Mouse (Mus musculus) forebrain, embryonic 13.5 days (tissue): ENCODE results near the gene Akap8l. TPM values are rescaled to one million over a fixed set of nuclear protein-coding genes. Genes with fewer than 3 reads are reported as not detected.

ENCODE experiments used
- ATAC-seq: fragments of 200-750 bp; cut with Nextera tagmentation; 2 replicates; pipeline ENCODE4 v1.8.0; 2017
- H3K27ac ChIP-seq: fragments of 300-500 bp; sonication (generic); 2 replicates; pipeline ENCODE4 v1.5.1; 2015; ENCODE audit warnings: inconsistent platforms, mild to moderate bottlenecking, moderate library complexity
- H3K27me3 ChIP-seq: fragments of 300-500 bp; sonication (generic); 2 replicates; pipeline ENCODE4 v1.6.1; 2015; ENCODE audit warnings: mild to moderate bottlenecking, inconsistent platforms
- H3K36me3 ChIP-seq: fragments of 300-500 bp; sonication (generic); 2 replicates; pipeline ENCODE4 v1.6.1; 2015; ENCODE audit warnings: mild to moderate bottlenecking, inconsistent platforms; ENCODE audit not compliant: poor library complexity, severe bottlenecking
- H3K4me1 ChIP-seq: fragments of 300-500 bp; sonication (generic); 2 replicates; pipeline ENCODE4 v1.6.1; 2015; ENCODE audit warnings: inconsistent platforms
- H3K4me2 ChIP-seq: fragments of 300-500 bp; sonication (generic); 2 replicates; pipeline ENCODE4 v1.6.1; 2015; ENCODE audit warnings: inconsistent platforms, mild to moderate bottlenecking, moderate library complexity
- H3K4me3 ChIP-seq: fragments of 300-500 bp; sonication (generic); 2 replicates; pipeline ENCODE4 v1.5.1; 2015; ENCODE audit warnings: mild to moderate bottlenecking, inconsistent platforms
- H3K9ac ChIP-seq: fragments of 300-500 bp; sonication (generic); 2 replicates; pipeline ENCODE4 v1.6.1; 2015; ENCODE audit warnings: mild to moderate bottlenecking, inconsistent platforms
- H3K9me3 ChIP-seq: fragments of 300-500 bp; sonication (generic); replicated peaks from 2 replicates; pipeline ENCODE4 v1.6.1; 2016; ENCODE audit warnings: inconsistent platforms
- WGBS: fragments of 180-500 bp; shearing (Covaris S2); methylation state at CpG from one replicate; pipeline ENCODE4 v1.1.7; 2015; 5-methylcytosine and 5-hydroxymethylcytosine counted together
- polyA plus RNA-seq: library from polyadenylated mRNA; unstranded; fragments of >200 nt; fragmentation: Nextera tagmentation; extraction: Ambion mirVana; gene quantifications from 2 replicates; pipeline ENCODE4 v1.2.1, GENCODE M21; 2015

Akap8l gene
- polyA plus RNA-seq, 1 experiment from 2014 or later, result 119 TPM

DNA sequence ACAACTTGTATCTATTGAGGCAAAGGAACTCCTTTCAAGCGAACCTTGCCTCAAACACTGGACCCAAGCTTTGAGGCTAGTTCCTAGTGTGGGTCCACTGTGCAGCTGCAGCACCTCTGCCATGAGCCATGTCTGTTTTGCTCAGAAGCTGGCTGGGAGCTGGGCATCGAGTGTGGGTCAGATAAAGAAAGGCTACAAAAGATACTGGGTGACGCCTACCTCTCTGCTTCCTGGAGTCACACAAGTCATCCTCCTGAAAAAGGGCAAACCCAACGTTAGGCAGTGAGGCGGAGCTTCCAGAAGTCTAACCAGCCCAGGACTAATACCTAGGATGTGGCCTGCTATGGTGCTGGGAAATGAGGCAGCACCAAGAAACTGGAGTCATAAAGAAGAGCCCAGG is 36.5 kb downstream of the Akap8l start:
- Histone ChIP-seq H3K36me3 (peaks cover 98% of the 10 kb centered on the region), H3K9me3 (no peaks in the 10 kb centered on the region), H3K9ac (no peak overlapping the region), H3K4me3 (no peak overlapping the region), H3K27ac (no peak overlapping the region), H3K4me1 (peaks cover 6% of the 10 kb centered on the region), H3K4me2 (no peak overlapping the region), H3K27me3 (no peaks in the 10 kb centered on the region)
- no peak for ATAC-seq
- 83% methylated on average over 5 of the region's 5 CpGs for WGBS

DNA sequence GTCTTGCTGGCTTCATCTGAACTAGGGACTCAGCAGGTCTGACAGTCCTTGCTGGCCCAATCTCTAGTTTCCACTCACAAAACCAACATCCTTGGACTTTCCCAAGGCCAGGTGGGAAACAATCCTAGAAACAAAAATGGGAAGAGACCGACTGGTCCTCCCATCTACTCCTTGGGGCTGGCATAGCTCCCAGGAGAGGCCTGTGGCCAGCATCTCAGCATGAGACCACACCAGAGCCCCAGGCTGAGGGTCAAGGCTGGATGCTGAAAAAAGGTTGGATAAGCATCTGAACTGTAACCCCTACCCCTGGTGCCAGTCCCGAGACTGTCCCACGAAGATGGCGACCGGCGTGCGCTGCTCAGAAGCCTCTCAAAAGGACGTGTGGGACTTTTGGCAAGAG is 37.6 kb downstream of the Akap8l start:
- H3K4me1 ChIP-seq, result no peaks in the 10 kb centered on the region
- ATAC-seq, result no peak
- no peak overlapping the region for H3K4me2 ChIP-seq
- H3K36me3 ChIP-seq, result peaks cover 100% of the 10 kb centered on the region
- H3K27ac ChIP-seq, result no peak overlapping the region
- 96% methylated on average over 8 of the region's 8 CpGs for WGBS
- H3K27me3 ChIP-seq, result no peaks in the 10 kb centered on the region
- H3K9me3 ChIP-seq, result no peaks in the 10 kb centered on the region
- no peak overlapping the region for H3K4me3 ChIP-seq
- no peak overlapping the region for H3K9ac ChIP-seq

- peaks cover 100% of the 10 kb centered on the region for H3K36me3 ChIP-seq
- H3K4me3 ChIP-seq, result no peak overlapping the region
- no peak for ATAC-seq
- H3K4me2 ChIP-seq, result no peak overlapping the region
- H3K9me3 ChIP-seq, result no peaks in the 10 kb centered on the region
- no peaks in the 10 kb centered on the region for H3K4me1 ChIP-seq
- WGBS, result 92% methylated on average over 4 of the region's 4 CpGs
- no peaks in the 10 kb centered on the region for H3K27me3 ChIP-seq
- no peak overlapping the region for H3K27ac ChIP-seq
- no peak overlapping the region for H3K9ac ChIP-seq
These were observed 42.4 kb downstream of the Akap8l start for GRCm38 (mm10) chr17:32307963-32308362.

GRCm38 (mm10) chr17:32298125-32298524 is 52.3 kb downstream of the Akap8l start:
- H3K9ac ChIP-seq, result no peak overlapping the region
- H3K27me3 ChIP-seq, result no peaks in the 10 kb centered on the region
- H3K36me3 ChIP-seq, result peaks cover 11% of the 10 kb centered on the region
- no peaks in the 10 kb centered on the region for H3K9me3 ChIP-seq
- H3K4me2 ChIP-seq, result no peak overlapping the region
- no peak overlapping the region for H3K27ac ChIP-seq
- H3K4me1 ChIP-seq, result no peaks in the 10 kb centered on the region
- no peak overlapping the region for H3K4me3 ChIP-seq
- 96% methylated on average over 1 of the region's 1 CpGs for WGBS
- no peak for ATAC-seq

DNA sequence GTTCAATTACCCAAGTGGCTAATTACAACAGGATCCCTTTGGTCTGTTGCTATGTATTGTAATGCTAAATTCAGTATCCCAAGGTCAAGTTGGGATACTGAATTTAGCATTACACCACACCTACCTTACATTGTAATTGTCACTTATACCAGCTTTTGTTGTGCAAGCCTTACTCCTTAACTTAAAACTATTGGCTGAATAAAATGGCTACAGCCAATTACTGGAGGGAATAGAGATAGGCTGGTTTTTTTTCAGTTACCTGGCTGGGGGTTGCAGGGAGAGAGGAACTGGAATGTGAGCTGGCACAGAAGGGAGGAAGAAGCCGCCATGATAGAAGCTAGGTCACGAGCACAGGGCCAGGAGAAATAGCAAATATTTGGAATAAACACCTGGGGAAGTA is 54.5 kb downstream of the Akap8l start:
- H3K27me3 ChIP-seq, result no peaks in the 10 kb centered on the region
- 89% methylated on average over 2 of the region's 2 CpGs for WGBS
- no peak overlapping the region for H3K4me2 ChIP-seq
- H3K36me3 ChIP-seq, result 0 out of 2 replicates have a peak, but pooled peaks cover under 1% of the 10 kb centered on the region
- H3K9me3 ChIP-seq, result no peaks in the 10 kb centered on the region
- no peak overlapping the region for H3K27ac ChIP-seq
- H3K9ac ChIP-seq, result no peak overlapping the region
- H3K4me3 ChIP-seq, result no peak overlapping the region
- H3K4me1 ChIP-seq, result no peaks in the 10 kb centered on the region
- ATAC-seq, result no peak

DNA sequence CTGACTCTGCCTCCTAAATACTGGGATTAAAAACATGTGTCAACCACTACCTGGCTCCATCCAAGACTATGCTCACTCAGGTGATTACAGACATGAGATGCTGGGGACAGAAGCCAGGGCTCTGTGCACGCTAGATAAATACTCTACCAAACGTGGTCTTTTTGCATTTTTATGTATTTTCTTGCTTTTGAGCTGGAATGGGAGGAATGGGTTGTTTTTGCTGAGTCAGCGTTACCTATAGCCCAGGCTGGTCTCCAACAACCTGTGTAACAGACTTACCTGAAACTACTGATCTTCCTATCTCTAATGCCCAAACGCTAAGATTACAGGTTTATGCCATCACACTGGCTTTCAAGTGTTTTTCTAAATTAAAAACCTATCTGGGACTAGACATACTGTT is 55.2 kb downstream of the Akap8l start:
- Histone ChIP-seq H3K27me3 (no peaks in the 10 kb centered on the region), H3K27ac (no peak overlapping the region), H3K4me2 (no peak overlapping the region), H3K4me1 (no peaks in the 10 kb centered on the region), H3K36me3 (no peaks in the 10 kb centered on the region), H3K4me3 (no peak overlapping the region), H3K9me3 (no peaks in the 10 kb centered on the region), H3K9ac (no peak overlapping the region)
- ATAC-seq, result no peak
- WGBS, result 85% methylated on average over 4 of the region's 4 CpGs

GRCm38 (mm10) chr17:32285138-32285670 is 65.2 kb downstream of the Akap8l start:
- peak overlapping the region; percentile 100 for H3K27ac ChIP-seq
- no peaks in the 10 kb centered on the region for H3K27me3 ChIP-seq
- H3K36me3 ChIP-seq, result no peaks in the 10 kb centered on the region
- peak overlapping the region; percentile 98 for H3K4me3 ChIP-seq
- peak overlapping the region; percentile 82 for H3K4me2 ChIP-seq
- H3K4me1 ChIP-seq, result peaks cover 34% of the 10 kb centered on the region
- 54% methylated on average over 6 of the region's 6 CpGs for WGBS
- peak overlapping the region; percentile 96 for H3K9ac ChIP-seq
- no peaks in the 10 kb centered on the region for H3K9me3 ChIP-seq
- ATAC-seq, result no peak

DNA sequence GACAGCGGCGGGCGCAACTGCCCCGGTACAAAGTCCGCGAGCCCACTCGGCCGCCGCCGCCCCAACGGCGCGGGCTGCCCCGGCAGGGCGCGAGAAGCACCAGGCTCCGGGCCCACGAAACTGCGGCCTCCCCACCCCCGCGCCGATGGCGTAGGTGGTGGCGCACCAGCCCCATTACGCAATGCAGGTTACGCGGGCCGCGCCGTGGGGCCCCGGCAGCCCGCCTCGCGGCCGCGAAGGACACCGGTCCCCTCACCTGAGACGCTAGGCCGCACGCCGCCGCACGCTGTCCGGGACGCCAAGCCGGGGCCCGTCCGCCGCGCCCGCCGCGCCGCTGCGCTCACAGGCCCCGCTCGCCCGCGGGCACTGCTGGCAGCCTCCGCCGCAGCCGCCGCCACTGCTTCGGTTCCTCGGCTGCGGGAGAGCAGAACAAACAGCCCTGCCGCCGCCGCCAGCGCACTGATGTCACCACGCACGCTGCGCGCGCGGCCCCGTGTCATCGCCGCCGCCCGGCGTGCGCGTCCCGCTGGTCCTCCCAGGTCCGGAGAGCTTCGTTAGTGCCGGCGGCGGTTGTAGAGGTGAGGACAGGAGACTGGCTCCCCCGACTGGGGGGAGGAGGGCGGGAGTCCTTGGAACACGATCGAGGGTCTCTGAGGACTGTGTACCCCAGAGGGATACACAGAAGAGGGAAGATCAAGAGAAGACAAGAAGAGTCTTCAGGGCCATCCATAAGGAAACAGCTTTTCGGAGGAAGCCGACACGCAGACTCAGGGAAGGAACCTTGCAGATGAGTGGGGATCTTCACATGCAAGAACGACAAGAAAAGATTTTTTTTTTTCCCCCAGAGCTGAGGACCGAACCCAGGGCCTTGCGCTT is 65.9 kb downstream of the Akap8l start, which contains the start of gene Brd4:
Gene Brd4 (minus strand): TSS at position 461 of the 876 bp plus-strand sequence.
- Histone ChIP-seq H3K27ac (peak within 1 kb of the TSS; percentile 100), H3K4me1 (peaks cover 34% of the 10 kb centered on the region), H3K9ac (peak within 1 kb of the TSS; percentile 96), H3K27me3 (no peaks in the 10 kb centered on the region), H3K9me3 (no peaks in the 10 kb centered on the region), H3K36me3 (no peaks in the 10 kb centered on the region), H3K4me2 (peak within 1 kb of the TSS; percentile 82), H3K4me3 (peak within 1 kb of the TSS; percentile 98)
- WGBS, result under 1% methylated on average over 56 of the region's 100 CpGs
- ATAC-seq, result peak; percentile 94

DNA sequence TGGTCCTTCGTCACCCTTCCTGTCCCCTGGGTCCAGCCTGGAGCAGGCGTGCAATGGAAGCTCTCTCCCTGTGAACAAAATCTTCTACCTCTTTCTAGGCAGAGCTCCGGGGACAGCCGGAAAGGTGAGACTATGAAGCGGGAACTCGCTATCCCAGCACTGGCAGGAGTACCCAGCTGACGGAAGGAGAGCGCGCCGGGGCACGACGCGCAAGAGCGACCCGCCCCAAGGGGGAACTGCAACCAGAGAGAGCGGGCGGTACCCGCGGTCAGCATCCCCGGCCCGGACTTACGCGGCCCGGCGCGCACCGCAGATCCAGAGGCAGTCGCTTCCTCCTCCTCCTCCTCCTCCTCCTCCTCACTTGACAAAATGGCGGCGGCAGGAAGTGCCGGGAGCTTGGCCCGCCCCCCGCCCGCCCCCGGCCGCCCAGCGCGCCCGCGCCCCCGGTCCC is 66.6 kb downstream of the Akap8l start:
- Histone ChIP-seq H3K4me1 (peaks cover 34% of the 10 kb centered on the region), H3K9ac (peak overlapping the region; percentile 96), H3K4me2 (peak overlapping the region; percentile 82), H3K9me3 (no peaks in the 10 kb centered on the region), H3K4me3 (peak overlapping the region; percentile 98), H3K27me3 (no peaks in the 10 kb centered on the region), H3K27ac (peak overlapping the region; percentile 100), H3K36me3 (no peaks in the 10 kb centered on the region)
- 0% methylated on average over 23 of the region's 41 CpGs for WGBS
- ATAC-seq, result peak; percentile 71

DNA sequence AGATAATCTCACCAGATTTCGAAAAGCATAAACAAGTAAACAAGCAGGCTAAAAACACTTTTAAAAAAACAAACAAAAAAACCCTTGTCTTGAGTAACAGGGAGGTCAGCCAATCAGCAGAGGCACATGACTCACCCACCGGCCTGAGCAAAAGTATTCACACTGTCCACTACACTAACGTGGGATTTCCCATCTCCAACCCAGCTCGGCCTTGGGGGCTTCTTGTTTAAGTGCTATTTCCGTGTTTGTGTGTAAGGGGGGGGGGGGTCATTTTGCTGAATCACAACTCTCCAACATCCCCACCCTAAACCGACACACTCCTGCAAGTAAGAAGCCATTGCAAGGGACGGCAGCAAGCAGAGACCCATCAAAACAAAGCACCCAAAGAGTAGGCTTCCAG is 67.1 kb downstream of the Akap8l start:
- 10% methylated on average over 7 of the region's 7 CpGs for WGBS
- H3K27me3 ChIP-seq, result no peaks in the 10 kb centered on the region
- H3K4me2 ChIP-seq, result peak overlapping the region; percentile 82
- H3K4me1 ChIP-seq, result peaks cover 34% of the 10 kb centered on the region
- H3K9ac ChIP-seq, result peak overlapping the region; percentile 96
- peak overlapping the region; percentile 100 for H3K27ac ChIP-seq
- no peaks in the 10 kb centered on the region for H3K9me3 ChIP-seq
- no peak for ATAC-seq
- H3K36me3 ChIP-seq, result no peaks in the 10 kb centered on the region
- peak overlapping the region; percentile 98 for H3K4me3 ChIP-seq

DNA sequence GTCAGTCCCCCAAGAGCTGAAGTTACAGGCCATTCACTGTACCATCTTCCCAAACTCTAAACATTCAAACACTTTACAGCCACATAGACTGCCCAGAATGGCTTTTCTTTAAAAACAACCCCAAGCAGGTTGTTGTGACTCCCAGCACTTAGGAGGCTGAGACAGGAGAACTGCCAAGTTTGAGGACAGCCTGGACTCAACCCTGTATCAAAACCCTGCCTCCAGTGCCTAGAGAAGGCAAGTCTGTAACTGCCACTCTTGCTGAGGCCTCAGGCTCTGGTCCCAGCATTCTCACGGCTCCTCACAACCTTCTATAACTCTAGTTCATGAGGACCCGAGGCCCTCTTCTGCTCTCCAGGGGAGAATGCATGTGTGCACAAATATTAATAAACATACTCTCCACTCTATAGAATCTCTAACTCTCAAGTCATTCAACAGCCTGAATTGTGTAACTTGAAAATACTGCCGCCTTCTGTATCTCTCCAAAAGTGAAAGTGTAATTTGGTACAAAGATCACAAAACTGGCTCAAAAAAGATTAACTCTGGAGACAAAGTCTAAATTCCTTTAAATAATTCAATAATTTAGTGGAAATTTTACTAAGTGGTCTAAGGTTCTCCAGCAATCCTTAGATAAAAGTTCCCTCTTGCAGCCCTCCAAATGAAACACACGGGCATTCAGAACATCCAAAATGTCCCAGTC is 68.6 kb downstream of the Akap8l start:
- 0 out of 2 replicates have a peak overlapping the region, but pooled peaks have one; percentile 2 for H3K4me2 ChIP-seq

DNA sequence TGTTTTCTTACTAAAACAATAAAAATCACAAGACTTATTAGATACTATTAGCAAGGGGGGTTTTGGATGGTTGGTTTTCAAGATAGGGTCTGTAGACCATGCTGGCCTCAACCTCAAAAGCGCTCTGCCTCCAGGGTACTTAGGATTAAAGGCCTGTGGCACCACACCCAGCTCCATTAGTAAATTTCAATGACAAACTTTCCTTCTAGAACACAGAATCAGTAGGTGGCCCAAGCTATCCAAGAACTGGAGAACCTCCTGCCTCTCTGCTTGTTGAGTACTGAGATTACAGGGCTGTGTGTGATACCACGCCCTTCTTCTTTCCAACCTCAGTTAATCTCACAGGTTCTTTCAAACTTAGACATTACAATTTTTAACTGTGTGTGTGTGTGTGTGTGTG is 69.3 kb downstream of the Akap8l start:
- WGBS, result 93% methylated on average over 2 of the region's 2 CpGs
- H3K4me1 ChIP-seq, result peaks cover 34% of the 10 kb centered on the region
- no peak overlapping the region for H3K4me3 ChIP-seq
- H3K9ac ChIP-seq, result no peak overlapping the region
- no peak overlapping the region for H3K27ac ChIP-seq
- H3K27me3 ChIP-seq, result no peaks in the 10 kb centered on the region
- no peak overlapping the region for H3K4me2 ChIP-seq
- no peaks in the 10 kb centered on the region for H3K36me3 ChIP-seq
- H3K9me3 ChIP-seq, result no peaks in the 10 kb centered on the region
- no peak for ATAC-seq

More for the DNA sequence above, 68.6 kb downstream of the Akap8l start:
- Histone ChIP-seq H3K9ac (no peak overlapping the region), H3K27me3 (no peaks in the 10 kb centered on the region), H3K4me3 (no peak overlapping the region), H3K9me3 (no peaks in the 10 kb centered on the region), H3K36me3 (no peaks in the 10 kb centered on the region), H3K4me1 (peaks cover 34% of the 10 kb centered on the region), H3K27ac (no peak overlapping the region)
- 87% methylated on average over 4 of the region's 4 CpGs for WGBS
- no peak for ATAC-seq
